Mouse (Mus musculus) liver, embryonic 13.5 days (tissue): ENCODE data around the gene Vegfa. TPM values are rescaled to one million over a fixed set of nuclear protein-coding genes. Genes with fewer than 3 reads are reported as not detected.

ENCODE experiments used
- ATAC-seq: fragments of 200-750 bp; cut with Nextera tagmentation; 2 replicates; pipeline ENCODE4 v1.8.0; 2017; ENCODE audit warnings: low read depth, mild to moderate bottlenecking, moderate number of reproducible peaks, moderate library complexity
- DNase-seq: peaks from one replicate; pipeline ENCODE4 v3.0.0; 2022
- H3K27ac ChIP-seq: fragments of 300-500 bp; sonication (generic); 2 replicates; pipeline ENCODE4 v1.5.1; 2015; ENCODE audit warnings: moderate library complexity, mild to moderate bottlenecking, inconsistent platforms
- H3K27me3 ChIP-seq: fragments of 300-500 bp; sonication (generic); 2 replicates; pipeline ENCODE4 v1.6.1; 2015; ENCODE audit warnings: mild to moderate bottlenecking, inconsistent platforms
- H3K36me3 ChIP-seq: fragments of 300-500 bp; sonication (generic); 2 replicates; pipeline ENCODE4 v1.6.1; 2015; ENCODE audit warnings: mild to moderate bottlenecking, inconsistent platforms
- H3K4me1 ChIP-seq: fragments of 300-500 bp; sonication (generic); replicated peaks from 2 replicates; pipeline ENCODE4 v1.6.1; 2015; ENCODE audit warnings: inconsistent platforms
- H3K4me2 ChIP-seq: fragments of 300-500 bp; sonication (generic); 2 replicates; pipeline ENCODE4 v1.6.1; 2015; ENCODE audit warnings: inconsistent platforms, mild to moderate bottlenecking, moderate library complexity
- H3K4me3 ChIP-seq: fragments of 300-500 bp; sonication (generic); replicated peaks from 2 replicates; pipeline ENCODE4 v1.5.1; 2015; ENCODE audit warnings: mild to moderate bottlenecking, inconsistent platforms
- H3K9ac ChIP-seq: fragments of 300-500 bp; sonication (generic); 2 replicates; pipeline ENCODE4 v1.6.1; 2015; ENCODE audit warnings: mild to moderate bottlenecking, inconsistent platforms
- H3K9me3 ChIP-seq: fragments of 300-500 bp; sonication (generic); replicated peaks from 2 replicates; pipeline ENCODE4 v1.6.1; 2016; ENCODE audit warnings: inconsistent platforms
- WGBS: fragments of 180-500 bp; shearing (Covaris S2); methylation state at CpG from one replicate; pipeline ENCODE4 v1.1.7; 2015; ENCODE audit not compliant: insufficient replicate concordance; 5-methylcytosine and 5-hydroxymethylcytosine counted together
- polyA plus RNA-seq: library from polyadenylated mRNA; unstranded; fragments of >200 nt; fragmentation: Nextera tagmentation; extraction: Ambion mirVana; gene quantifications from 2 replicates; pipeline ENCODE4 v1.2.1, GENCODE M21; 2015

Vegfa gene
- polyA plus RNA-seq, 1 experiment from 2014 or later, result 1.2 TPM

GRCm38 (mm10) chr17:46025927-46026668 is 6.1 kb downstream of the Vegfa start:
- Histone ChIP-seq H3K4me2 (no peak overlapping the region), H3K27ac (no peak overlapping the region), H3K9ac (no peak overlapping the region), H3K27me3 (no peaks in the 10 kb centered on the region), H3K4me1 (peaks cover 53% of the 10 kb centered on the region), H3K4me3 (no peak overlapping the region), H3K9me3 (no peaks in the 10 kb centered on the region), H3K36me3 (peaks cover 60% of the 10 kb centered on the region)
- DNase-seq (no peak), ATAC-seq (no peak)
- WGBS, result 77% methylated on average over 11 of the region's 11 CpGs

GRCm38 (mm10) chr17:46025207-46025606 is 7.0 kb downstream of the Vegfa start:
- Histone ChIP-seq H3K36me3 (peaks cover 69% of the 10 kb centered on the region), H3K4me1 (peaks cover 44% of the 10 kb centered on the region), H3K9ac (no peak overlapping the region), H3K4me2 (no peak overlapping the region), H3K27ac (no peak overlapping the region), H3K4me3 (no peak overlapping the region), H3K9me3 (no peaks in the 10 kb centered on the region), H3K27me3 (no peaks in the 10 kb centered on the region)
- DNase-seq (no peak), ATAC-seq (no peak)
- WGBS, result 89% methylated on average over 15 of the region's 15 CpGs

GRCm38 (mm10) chr17:46024192-46024591 is 8.0 kb downstream of the Vegfa start:
- peaks cover 78% of the 10 kb centered on the region for H3K36me3 ChIP-seq
- H3K9ac ChIP-seq, result no peak overlapping the region
- no peak for ATAC-seq
- H3K27ac ChIP-seq, result no peak overlapping the region
- H3K27me3 ChIP-seq, result no peaks in the 10 kb centered on the region
- DNase-seq, result no peak
- H3K9me3 ChIP-seq, result no peaks in the 10 kb centered on the region
- H3K4me1 ChIP-seq, result peaks cover 34% of the 10 kb centered on the region
- no peak overlapping the region for H3K4me2 ChIP-seq
- 83% methylated on average over 5 of the region's 5 CpGs for WGBS
- no peak overlapping the region for H3K4me3 ChIP-seq

- no peak overlapping the region for H3K9ac ChIP-seq
- H3K4me2 ChIP-seq, result no peak overlapping the region
- peaks cover 33% of the 10 kb centered on the region for H3K4me1 ChIP-seq
- no peaks in the 10 kb centered on the region for H3K27me3 ChIP-seq
- 87% methylated on average over 8 of the region's 8 CpGs for WGBS
- no peaks in the 10 kb centered on the region for H3K9me3 ChIP-seq
- no peak overlapping the region for H3K27ac ChIP-seq
- no peak overlapping the region for H3K4me3 ChIP-seq
- no peak for DNase-seq
- H3K36me3 ChIP-seq, result peaks cover 85% of the 10 kb centered on the region
- ATAC-seq, result no peak
These were observed 8.6 kb downstream of the Vegfa start for GRCm38 (mm10) chr17:46023572-46023971.

- DNase-seq (no peak), ATAC-seq (no peak)
- Histone ChIP-seq H3K9ac (no peak overlapping the region), H3K9me3 (no peaks in the 10 kb centered on the region), H3K27me3 (no peaks in the 10 kb centered on the region), H3K4me3 (no peak overlapping the region), H3K4me2 (no peak overlapping the region), H3K4me1 (peaks cover 30% of the 10 kb centered on the region), H3K27ac (no peak overlapping the region), H3K36me3 (peaks cover 90% of the 10 kb centered on the region)
- WGBS, result 73% methylated on average over 6 of the region's 6 CpGs
These were observed 9.2 kb downstream of the Vegfa start for GRCm38 (mm10) chr17:46022934-46023333.

- Histone ChIP-seq H3K4me3 (no peak overlapping the region), H3K27me3 (no peaks in the 10 kb centered on the region), H3K36me3 (peaks cover 90% of the 10 kb centered on the region), H3K4me1 (peaks cover 28% of the 10 kb centered on the region), H3K9ac (no peak overlapping the region), H3K4me2 (no peak overlapping the region), H3K27ac (no peak overlapping the region), H3K9me3 (no peaks in the 10 kb centered on the region)
- no peak for DNase-seq
- 77% methylated on average over 4 of the region's 4 CpGs for WGBS
- ATAC-seq, result no peak
These were observed 9.7 kb downstream of the Vegfa start for GRCm38 (mm10) chr17:46022427-46022826.

- no peak for ATAC-seq
- H3K4me3 ChIP-seq, result no peak overlapping the region
- H3K27me3 ChIP-seq, result no peaks in the 10 kb centered on the region
- no peaks in the 10 kb centered on the region for H3K9me3 ChIP-seq
- no peak overlapping the region for H3K27ac ChIP-seq
- H3K4me1 ChIP-seq, result peaks cover 22% of the 10 kb centered on the region
- no peak overlapping the region for H3K9ac ChIP-seq
- no peak for DNase-seq
- peaks cover 88% of the 10 kb centered on the region for H3K36me3 ChIP-seq
- 86% methylated on average over 9 of the region's 9 CpGs for WGBS
- no peak overlapping the region for H3K4me2 ChIP-seq
These were observed 10.4 kb downstream of the Vegfa start for GRCm38 (mm10) chr17:46021760-46022159.

GRCm38 (mm10) chr17:46021173-46021572 is 11.0 kb downstream of the Vegfa start:
- 79% methylated on average over 7 of the region's 7 CpGs for WGBS
- no peak for DNase-seq
- no peak overlapping the region for H3K27ac ChIP-seq
- H3K4me1 ChIP-seq, result peaks cover 17% of the 10 kb centered on the region
- no peaks in the 10 kb centered on the region for H3K27me3 ChIP-seq
- H3K4me3 ChIP-seq, result no peak overlapping the region
- H3K9me3 ChIP-seq, result no peaks in the 10 kb centered on the region
- no peak overlapping the region for H3K4me2 ChIP-seq
- ATAC-seq, result no peak
- H3K36me3 ChIP-seq, result peaks cover 90% of the 10 kb centered on the region
- no peak overlapping the region for H3K9ac ChIP-seq

- H3K27ac ChIP-seq, result no peak overlapping the region
- H3K9ac ChIP-seq, result no peak overlapping the region
- peaks cover 84% of the 10 kb centered on the region for H3K36me3 ChIP-seq
- no peaks in the 10 kb centered on the region for H3K27me3 ChIP-seq
- 73% methylated on average over 7 of the region's 7 CpGs for WGBS
- H3K9me3 ChIP-seq, result no peaks in the 10 kb centered on the region
- H3K4me3 ChIP-seq, result no peak overlapping the region
- H3K4me2 ChIP-seq, result no peak overlapping the region
- DNase-seq (no peak), ATAC-seq (no peak)
- H3K4me1 ChIP-seq, result peaks cover 12% of the 10 kb centered on the region
These were observed 11.6 kb downstream of the Vegfa start for GRCm38 (mm10) chr17:46020579-46020978.

GRCm38 (mm10) chr17:46018736-46019004 is 13.5 kb downstream of the Vegfa start:
- Histone ChIP-seq H3K9me3 (no peaks in the 10 kb centered on the region), H3K36me3 (peaks cover 72% of the 10 kb centered on the region), H3K4me2 (no peak overlapping the region), H3K4me3 (no peak overlapping the region), H3K27ac (no peak overlapping the region), H3K27me3 (no peaks in the 10 kb centered on the region), H3K4me1 (peaks cover 12% of the 10 kb centered on the region), H3K9ac (no peak overlapping the region)
- 83% methylated on average over 10 of the region's 10 CpGs for WGBS
- ATAC-seq (no peak), DNase-seq (no peak)

- peak; percentile 40; the same call in 1 of the 2 replicates for ATAC-seq
- Histone ChIP-seq H3K27me3 (no peaks in the 10 kb centered on the region), H3K36me3 (peaks cover 67% of the 10 kb centered on the region), H3K9ac (no peak overlapping the region), H3K9me3 (no peaks in the 10 kb centered on the region), H3K4me3 (no peak overlapping the region), H3K4me1 (peaks cover 12% of the 10 kb centered on the region), H3K4me2 (no peak overlapping the region), H3K27ac (no peak overlapping the region)
- DNase-seq, result no peak
- WGBS, result 77% methylated on average over 24 of the region's 24 CpGs
These were observed 14.0 kb downstream of the Vegfa start for GRCm38 (mm10) chr17:46017946-46018735.

GRCm38 (mm10) chr17:46016617-46017016 is 15.6 kb downstream of the Vegfa start:
- 75% methylated on average over 5 of the region's 5 CpGs for WGBS
- H3K27me3 ChIP-seq, result no peaks in the 10 kb centered on the region
- H3K4me3 ChIP-seq, result no peak overlapping the region
- DNase-seq (no peak), ATAC-seq (no peak)
- no peak overlapping the region for H3K27ac ChIP-seq
- no peaks in the 10 kb centered on the region for H3K9me3 ChIP-seq
- no peak overlapping the region for H3K9ac ChIP-seq
- H3K4me1 ChIP-seq, result peaks cover 16% of the 10 kb centered on the region
- no peak overlapping the region for H3K4me2 ChIP-seq
- peaks cover 52% of the 10 kb centered on the region for H3K36me3 ChIP-seq
